Mouse (Mus musculus): ENCODE results near the gene Rnf208.
"Not testable (repeated sequence)": the region's sequence is repeated elsewhere in the genome, so short reads cannot be mapped to it uniquely, and the experiment has no call there.

Gene Rnf208

DNA sequence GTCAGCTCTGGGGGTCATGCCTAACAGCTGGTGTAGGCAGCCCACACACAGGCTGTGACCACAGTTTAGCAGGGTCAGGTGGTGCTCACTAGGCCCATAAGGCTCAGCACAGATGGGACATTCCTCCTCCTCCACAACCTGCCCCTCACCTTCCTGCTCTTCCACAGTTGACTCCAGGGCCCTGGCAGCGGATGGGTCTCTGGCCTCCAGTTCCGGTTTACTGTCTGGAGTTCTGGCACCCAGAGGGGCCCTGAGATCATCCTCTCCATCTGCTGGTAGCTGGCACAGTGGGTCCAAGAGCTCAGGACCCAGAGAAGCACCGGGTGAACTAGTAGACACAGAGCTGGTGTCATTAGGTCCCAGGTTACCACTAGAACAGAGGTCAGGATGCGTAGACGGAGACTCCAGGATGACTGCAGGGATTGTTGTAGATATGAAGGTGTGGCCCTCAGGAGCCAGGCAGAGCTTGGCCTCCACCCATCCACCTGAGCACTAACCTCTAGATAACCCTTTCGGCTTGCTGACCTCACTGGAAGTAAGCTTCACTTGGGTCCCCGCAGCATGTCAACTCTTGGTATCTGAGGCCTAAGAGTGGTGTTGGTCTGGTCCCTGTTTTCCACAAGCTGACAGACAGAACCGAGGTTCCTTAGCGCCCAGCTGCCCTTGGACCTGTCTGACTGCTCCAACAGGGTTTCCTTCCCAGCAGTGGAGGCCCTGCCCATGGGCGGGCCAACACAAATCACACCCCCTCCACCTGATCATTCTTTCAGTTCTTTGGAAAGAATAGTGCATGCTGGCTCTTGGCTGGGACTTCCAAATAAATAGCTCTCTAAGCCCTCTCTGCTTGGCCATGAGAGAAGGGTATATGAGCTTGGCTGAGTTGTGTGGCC is 4.4 kb downstream of the Rnf208 start, which contains the start of gene AL732309.1:
TSS of gene AL732309.1 (minus strand) at position 681 of the 890 bp plus-strand sequence.
- DNase-seq: no peak

DNA sequence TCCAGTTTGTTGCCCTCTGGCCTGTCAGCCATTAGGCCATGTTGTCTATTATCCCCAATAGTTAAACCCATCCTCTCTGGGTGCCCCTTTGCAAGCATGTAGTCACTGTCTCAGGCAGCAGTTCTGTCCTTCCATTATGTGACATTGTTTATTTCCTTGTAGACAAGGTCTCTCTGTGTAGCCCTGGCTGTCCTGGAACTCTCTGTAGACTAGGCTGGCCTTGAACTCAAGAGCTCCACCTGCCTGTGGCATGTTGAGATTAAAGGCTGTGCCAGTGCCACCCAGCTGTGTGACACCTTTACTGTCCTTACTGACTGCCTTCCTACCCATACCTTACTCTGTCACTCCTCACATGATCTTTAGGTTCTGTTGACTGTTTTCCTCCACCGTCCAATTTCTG is 10.3 kb downstream of the Rnf208 start:
- peak; percentile 62 for DNase-seq

DNA sequence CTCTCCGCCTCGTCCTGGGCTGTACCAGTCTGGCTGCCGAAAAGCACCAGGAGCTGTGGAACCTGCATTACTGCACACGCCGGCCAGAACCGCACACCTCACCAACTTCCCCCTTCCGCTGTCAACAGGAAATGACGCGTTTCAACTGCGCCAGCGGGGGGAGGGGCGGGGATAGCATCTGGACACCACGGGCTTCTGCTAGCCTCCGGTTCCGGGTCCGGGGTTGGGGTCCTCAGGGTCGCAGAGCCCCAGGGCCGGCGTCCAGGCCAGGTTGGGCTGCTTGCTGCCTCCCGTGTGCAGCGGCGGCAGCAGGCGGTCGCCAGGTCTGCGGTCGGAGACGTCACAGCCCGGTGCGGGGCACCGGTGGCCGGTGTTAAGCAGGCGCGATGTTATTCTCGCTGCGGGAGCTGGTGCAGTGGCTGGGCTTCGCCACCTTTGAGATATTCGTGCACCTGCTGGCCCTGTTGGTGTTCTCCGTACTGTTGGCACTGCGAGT is 13.3 kb downstream of the Rnf208 start, which contains the start of gene Tmem203:
TSS of gene Tmem203 (plus strand) at position 156 of the 496 bp plus-strand sequence.
- DNase-seq: peak; percentile 91

DNA sequence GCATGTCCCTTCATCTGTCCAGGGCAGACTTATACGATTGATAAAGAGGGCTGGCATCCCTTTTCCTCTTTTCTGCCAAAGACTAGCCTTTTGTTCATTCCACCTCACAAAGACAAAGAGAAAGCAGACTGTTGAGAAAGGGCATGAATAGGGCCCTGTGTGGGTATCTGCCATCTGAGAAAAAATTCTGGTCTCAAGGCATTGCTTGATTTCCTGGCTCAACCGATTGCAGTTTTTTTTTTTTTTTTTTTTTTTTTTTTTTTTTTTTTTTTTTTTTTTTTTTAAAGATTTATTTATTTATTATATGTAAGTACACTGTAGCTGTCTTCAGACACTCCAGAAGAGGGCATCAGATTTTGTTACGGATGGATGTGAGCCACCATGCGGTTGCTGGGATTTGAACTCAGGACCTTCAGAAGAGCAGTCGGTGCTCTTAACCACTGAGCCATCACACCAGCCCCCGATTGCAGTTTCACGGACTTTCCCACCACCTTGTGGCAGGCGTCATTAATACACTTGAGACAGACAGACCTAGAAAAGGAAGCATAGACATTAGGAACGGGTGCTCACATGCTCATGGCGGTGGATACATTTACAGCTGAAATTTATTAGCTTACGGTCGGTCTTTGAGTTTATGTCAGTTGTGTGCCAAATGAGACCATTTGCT is 14.5 kb downstream of the Rnf208 start:
- DNase-seq: peak; percentile 82

DNA sequence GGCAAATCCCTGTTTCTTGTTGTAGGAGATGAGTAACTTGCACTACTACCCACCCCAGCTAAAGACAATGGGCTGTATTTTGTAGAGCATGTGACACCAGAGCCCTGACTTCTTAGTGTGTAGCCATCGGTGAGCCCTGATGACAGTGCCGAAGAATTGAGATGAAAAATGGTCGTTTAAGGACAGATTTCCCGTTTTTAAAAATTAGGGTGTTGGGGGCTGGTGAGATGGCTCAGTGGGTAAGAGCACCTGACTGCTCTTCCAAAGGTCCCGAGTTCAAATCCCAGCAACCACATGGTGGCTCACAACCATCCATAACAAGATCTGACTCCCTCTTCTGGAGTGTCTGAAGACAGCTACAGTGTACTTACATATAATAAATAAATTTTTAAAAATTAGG is 15.2 kb downstream of the Rnf208 start:
- not testable (repeated sequence) for DNase-seq

DNA sequence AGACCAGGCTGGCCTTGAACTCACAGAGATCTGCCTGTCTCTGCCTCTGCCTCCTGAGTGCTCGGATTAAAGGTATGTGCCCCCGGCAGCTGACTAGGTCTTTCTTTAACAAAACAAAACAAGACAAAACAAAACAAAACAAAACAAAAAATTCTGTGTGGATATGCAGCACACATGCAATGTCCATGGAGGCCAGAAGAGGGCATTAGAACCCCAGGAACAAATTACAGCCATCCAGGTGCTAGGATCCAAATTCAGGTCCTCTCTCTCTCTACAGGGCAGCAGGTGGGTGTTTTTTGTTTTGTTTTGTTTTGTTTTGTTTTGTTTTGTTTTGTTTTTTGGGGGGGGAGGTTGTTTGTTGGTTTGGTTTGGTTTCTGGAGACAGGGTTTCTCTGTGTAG is 16.8 kb downstream of the Rnf208 start:
- peak; percentile 44 for DNase-seq

DNA sequence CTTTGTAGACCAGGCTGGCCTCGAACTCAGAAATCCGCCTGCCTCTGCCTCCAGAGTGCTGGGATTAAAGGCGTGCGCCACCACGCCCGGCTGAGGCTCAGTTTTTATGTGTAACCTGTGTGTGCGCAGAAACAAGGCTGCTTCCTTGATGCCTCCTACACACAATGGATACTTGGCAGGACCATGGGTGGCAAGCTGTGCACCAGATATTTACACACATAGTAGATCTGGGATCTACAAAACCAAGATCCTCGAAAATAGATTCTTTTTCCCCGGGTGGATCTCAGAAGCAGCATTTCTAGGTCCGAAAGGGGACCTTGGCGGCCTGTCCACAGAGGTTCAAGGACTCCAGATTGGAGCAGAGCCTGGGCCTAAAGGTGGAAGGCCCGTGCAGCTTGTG is 19.8 kb downstream of the Rnf208 start:
- DNase-seq: no peak

DNA sequence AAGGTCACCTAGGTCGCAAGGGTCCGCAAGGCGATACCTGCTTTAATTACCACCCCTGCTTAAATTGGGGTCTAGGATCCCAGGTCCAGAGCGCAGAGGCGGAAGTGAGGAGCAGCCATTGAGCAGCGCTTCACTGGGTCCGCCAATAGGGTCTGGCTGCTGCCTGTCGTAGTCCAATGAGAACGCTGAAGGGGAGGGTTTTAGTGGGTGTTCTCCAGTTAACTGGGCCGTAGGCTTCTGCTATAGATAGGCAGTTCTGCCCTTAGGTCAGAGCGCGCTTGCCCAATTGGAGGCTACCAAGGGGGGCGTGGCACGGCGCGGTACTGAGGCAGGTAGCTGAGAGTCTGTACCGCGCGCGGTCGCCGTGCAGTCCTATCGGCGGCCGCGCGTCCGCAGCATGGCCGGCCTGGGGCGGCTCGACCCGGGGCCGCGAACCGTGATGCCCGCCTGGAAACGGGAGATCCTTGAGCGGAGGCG is 20.3 kb downstream of the Rnf208 start, which contains the start of gene Tprn:
TSS of gene Tprn (plus strand) at position 328 of the 477 bp plus-strand sequence.
- DNase-seq: peak; percentile 95

DNA sequence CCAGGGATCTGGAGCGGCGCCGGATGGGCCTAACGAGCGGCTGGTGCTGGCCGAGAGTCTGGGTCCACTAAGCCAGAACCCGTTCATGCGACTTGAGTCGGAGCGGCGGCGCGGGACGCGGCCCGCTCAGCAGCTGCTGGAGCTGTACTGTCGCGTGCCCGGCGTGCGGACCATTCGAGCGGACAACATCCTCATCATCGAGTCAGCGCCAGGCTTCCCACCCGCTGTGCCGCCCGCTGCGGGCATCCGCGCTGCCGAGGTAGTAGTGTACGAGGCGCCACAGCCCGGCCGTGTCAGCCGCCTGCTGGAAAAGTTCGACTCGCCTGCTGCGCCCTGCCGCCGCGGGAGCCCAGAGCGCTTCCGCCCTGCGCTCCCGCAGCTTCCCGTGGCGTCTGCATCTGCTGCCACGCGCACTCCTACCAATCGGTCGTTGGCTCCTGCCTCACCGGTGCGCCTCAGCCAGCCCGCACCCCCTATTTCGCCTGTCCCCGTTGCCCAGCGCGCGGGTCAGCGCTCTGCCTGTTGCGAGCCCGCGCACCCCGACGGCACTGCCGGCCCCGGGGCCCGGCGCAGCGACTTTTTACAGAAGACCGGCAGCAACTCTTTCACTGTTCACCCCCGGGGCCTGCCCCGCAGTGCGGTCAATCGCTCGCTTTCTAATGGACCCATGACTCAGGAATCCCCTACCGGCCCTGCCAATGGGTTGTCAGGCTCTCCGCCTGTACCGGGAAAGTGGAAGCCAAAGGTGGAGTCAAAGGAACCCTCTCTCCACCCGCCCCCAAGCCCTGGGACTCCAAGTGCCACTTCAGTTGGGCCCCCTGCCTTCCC is 21.0 kb downstream of the Rnf208 start:
- peak; percentile 77 for DNase-seq

DNA sequence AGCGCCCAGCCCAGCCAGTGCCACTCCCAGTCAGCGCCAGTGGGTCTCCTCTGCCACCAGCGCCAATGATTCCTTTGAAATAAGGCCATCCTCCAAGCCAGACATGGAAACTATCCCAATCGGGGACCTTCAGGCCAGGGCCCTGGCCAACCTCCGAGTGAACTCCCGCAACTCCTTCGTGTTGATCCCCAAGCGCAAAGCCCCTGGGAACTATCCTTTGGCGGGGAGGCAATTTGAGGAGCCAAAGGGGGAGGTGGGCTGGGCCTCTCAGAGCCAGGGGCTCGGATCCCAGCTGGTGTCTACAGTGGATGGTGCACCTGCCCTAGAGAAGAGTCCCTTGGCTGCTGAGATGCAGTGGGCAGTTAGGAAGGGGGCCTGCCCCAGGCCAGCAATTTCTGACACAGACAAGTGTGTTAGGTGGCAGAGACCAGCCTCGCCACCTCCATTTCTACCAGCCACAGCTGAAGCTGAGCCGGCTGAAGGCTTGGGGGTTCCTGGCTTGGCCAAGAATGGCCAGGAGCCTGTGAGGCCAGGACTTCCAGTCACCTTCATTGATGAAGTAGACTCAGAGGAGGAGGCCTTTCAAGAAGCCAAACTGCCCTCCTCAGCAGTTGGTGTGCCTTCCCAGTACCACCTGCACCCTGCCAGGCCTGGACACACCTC is 21.7 kb downstream of the Rnf208 start:
- DNase-seq: no peak

DNA sequence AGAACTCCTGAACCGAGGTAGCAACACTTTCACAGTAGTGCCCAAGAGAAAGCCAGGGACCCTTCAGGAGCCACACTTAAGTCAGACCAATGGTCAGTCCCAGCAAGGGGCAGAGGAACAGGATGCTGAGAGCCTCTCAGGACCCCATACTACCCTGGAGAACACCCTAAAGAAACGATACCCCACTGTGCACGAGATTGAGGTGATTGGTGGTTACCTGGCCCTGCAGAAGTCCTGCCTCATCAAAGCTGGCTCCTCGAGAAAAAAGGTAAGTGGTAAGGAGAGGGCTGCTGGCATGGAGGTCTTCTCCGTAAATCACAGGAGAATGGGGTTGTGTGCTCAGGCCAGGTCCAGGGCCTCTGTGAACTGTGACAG is 22.2 kb downstream of the Rnf208 start:
- DNase-seq: no peak

DNA sequence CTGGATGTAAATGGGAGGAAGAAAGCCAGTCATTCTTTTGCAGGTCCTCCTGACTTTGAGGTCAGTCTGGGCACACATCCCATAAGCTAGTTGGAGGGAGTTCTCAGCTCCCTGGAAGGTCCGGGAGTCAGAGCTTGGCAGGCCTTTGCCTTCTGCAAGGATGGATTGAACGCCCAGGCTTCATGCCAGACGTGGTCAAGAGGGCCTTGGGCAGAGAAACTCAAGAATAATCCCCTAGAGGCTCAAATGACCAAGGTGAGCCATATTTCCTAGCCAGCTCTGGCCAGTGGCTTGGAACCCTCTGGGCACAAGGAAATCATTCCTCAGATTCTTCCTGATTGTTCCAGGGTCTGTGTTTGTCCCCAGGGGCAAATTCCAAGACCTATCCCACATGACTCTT is 22.8 kb downstream of the Rnf208 start:
- DNase-seq: no peak

DNA sequence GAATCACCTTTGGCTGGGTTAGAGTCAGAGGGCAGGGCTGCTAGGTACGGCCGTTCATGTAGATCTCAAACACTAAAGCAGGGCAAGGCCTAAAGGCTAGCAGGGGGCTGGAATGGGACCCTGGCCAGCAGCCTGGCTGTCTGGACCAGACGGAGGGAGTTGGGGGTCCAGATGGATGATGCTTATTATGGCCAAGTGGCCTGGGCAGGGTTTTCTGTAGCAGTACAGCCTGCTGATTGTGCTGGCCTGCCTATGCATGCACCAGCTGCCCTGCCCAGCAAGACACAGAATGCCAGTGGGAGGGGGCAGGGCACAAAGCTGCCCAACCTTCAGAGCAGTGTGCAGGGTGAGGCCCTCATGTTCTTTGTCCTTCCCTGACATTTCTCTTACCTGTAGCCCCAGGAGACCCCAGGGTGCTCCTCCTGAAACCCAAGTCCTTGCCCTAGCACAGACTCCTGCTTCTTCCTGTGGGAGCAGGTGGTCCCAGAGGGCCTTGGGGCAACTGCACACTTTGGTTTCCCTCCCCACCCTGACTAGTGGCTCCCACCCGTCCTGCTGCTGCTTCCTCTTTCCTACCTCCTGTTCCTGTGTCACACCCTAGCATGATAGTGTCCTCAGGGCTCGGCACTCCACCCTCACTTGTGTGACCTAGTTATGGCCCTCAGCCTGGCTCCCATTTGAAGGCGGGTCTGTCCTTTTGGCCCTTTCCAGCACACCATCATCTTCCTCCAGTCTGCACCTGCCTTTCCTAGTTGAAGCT is 24.0 kb downstream of the Rnf208 start:
- no peak for DNase-seq

DNA sequence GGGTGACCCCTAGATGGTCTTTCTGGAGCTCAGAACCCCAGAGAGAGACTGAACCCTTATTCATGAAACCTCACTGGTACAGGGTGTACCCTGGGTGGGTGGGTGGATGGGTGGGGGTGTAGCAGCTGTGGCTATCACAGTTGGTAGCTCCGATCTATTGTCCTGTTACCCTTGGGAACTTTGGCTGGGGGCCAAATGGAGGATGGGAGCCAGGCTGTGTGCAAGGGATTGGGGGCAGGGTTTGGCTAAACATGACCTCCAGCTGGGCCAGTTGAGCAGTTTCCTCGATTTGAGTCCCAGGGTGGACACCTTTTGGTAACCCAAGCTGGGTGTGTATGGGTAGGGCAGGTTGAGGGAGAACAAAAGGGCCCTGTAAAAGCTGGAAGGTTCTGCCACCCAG is 24.7 kb downstream of the Rnf208 start:
- no peak for DNase-seq

DNA sequence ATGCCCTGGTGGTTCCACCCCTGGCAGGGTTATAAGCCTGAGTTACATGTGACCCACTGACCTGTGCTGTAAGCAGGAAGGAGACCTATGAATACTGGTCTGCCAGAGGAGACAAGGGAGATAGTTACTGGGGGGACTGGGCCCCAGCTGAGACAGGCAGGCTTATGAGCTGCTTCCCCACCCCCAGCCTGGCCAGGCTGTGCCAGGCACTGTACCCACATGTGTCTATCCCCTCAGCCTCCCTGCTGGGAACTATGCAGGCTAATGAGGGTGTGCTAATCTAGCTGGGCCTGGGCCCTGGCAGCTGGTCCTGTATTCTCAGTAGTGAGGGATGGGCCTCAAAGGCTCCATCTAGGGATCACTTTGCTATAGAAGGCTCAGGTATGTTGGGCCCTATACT is 25.2 kb downstream of the Rnf208 start:
- no peak for DNase-seq

DNA sequence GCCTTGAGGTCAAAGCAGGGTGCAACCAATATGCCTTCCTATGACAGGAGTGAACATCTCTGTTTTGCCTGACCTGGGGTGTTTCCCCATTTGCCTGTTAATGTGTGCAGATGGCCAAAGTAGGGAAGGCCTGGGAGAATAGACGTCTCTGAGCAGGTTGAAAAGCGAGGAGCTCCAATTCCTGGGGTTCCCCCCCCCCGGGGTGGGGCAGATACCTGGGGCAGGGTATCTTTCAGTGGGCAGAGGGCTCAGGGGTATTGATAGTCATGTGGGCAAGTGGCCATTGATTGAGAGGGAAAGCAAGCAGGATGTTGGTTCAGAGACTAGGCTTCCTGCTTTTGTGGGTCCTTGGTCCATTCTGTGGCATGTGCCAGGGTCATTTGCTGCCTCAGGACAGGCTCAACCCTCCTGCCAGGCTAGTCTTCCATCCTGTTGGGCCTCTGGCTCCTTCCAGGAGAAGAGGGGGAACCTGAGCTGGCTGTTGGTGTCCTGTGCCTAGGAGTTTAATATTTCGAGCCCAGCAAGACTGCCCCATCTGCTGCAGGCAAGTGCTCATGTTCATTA is 25.8 kb downstream of the Rnf208 start:
- DNase-seq: no peak

DNA sequence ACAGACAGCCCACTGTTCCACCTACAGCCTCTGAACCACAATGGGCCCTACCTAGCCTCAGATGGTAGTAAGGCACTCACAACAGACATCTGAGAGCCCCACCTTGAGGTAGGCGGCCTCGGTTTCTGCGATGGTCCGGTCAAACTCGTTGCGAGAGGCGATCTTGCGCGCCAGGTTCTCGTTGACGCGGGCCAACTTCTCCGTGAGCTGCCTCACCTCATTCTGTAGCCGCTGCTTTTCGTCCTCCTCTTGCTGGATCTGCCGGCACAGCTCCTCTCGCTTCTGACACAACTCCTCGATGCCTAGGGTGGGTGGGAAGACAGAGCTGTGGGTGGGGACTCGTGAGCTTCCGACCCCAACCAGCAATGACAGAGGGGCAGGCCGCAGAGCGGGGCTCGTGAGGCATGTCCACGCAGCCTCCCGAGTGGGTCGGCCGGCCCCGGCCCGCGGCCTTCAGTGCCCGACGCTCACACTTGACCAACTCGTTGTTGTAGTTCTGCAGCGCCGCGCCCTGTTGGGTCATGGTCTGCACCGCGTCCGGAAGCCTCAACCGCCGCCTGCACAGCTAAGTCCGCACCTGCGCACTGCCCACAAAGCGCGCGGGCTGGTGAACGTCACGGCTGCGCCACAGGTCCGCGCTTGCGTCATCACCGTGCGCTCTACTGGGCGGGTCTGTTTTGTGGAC is 29.9 kb downstream of the Rnf208 start, which contains the start of the genes Ssna1 and Anapc2:
TSS of gene Ssna1 (minus strand) at position 612 of the 685 bp plus-strand sequence.
TSS of gene Anapc2 (plus strand) at position 652 of the 685 bp plus-strand sequence.
- peak; percentile 98 for DNase-seq

DNA sequence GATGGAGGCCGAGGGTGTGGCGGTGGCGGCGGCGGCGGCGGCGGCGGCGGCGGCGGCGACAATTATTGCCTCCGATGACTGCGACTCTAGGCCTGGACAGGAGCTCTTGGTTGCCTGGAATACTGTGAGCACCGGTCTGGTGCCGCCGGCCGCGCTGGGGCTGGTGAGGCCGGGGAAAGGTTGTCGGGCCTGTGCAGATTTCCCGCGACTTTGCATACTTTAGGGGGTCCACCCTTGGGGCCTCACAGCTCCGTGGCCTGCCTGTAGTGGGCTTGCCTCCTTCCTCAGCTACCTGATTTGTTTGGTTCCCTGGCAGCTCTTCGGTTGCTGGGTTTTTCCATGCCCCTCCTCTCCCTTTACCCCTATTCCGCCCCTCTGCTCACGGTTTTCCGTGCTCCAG is 30.5 kb downstream of the Rnf208 start:
- DNase-seq: no peak

DNA sequence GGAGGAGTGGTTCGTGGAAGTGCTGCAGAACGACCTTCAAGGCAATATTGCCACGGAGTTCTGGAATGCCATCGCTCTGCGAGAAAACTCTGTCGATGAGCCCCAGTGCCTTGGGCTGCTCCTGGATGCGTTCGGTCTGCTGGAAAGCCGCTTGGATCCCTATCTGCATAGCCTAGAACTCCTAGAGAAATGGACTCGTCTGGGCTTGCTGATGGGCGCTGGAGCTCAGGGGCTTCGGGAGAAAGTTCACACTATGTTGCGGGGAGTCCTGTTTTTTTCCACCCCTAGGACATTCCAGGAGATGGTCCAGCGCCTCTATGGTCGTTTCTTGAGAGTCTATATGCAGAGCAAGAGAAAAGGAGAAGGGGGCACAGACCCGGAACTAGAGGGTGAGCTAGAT is 31.0 kb downstream of the Rnf208 start:
- no peak for DNase-seq

All from thymus, postnatal 4 days (tissue).